8 mouse cellular contexts compared by ENCODE assay signal in the genomic region with DNA sequence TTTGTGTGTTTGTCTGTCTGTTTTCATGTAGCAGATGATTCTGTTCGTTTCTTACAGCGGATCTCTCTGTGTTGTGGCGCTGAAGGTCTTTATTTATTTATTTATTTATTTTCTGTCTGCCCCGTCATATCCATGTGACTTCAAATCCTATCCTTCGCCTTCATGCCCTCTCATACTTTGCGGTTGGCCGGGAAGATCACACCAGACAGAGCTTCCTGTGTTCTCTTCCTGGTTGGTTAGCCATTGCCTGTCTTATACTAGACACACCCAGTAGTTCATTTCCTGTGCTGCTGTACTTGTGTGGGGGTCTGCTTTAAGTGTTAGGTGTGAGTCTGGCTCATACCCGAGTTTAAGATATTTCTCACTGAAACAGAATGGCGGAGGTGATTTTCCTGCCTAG. TPM values are rescaled to one million over a fixed set of nuclear protein-coding genes. Genes with fewer than 3 reads are reported as not detected.
A peak's percentile ranks its signal among the peaks of the same experiment; 100 is the strongest.
DNase-seq lines count a peak whose midpoint lies in the region; ATAC-seq and TF ChIP-seq lines count a peak whose summit lies in the region.

No protein-coding gene starts in this region.

- TF ChIP-seq CTCF in heart, adult 2 months (IDR thresholded peaks at IDR 0.05): no peak

- no peak for ATAC-seq in heart, embryonic 14.5 days (ENCODE audit: insufficient number of reproducible peaks, insufficient read depth, low FRiP score, low read depth)
- no peak for ATAC-seq in liver, embryonic 15.5 days (ENCODE audit: insufficient read depth)
- 0 out of 2 replicates have a peak, but pooled peaks have one; percentile 6 for ATAC-seq in neural tube, embryonic 12.5 days (ENCODE audit: low FRiP score, low read depth)

- H3K27ac ChIP-seq in heart, adult 2 months: peak overlapping the region; percentile 74; the same call in 1 of the 2 replicates
- no peak overlapping the region for H3K27ac ChIP-seq in heart, embryonic 14.5 days (replicated peaks in 1 of 2; ENCODE audit: control insufficient read depth in 1 of 2, insufficient read depth in 1 of 2, low read depth in 2 of 2, low read length in 2 of 2)
- no peak overlapping the region; the same call in 1 of the 2 replicates for H3K27ac ChIP-seq in liver, embryonic 15.5 days (replicated peaks)
- no peak overlapping the region for H3K27ac ChIP-seq in neural tube, embryonic 12.5 days

- H3K9ac ChIP-seq in heart, adult 2 months (ENCODE audit: low read depth, low read length): peak overlapping the region; percentile 88
- H3K9ac ChIP-seq in heart, embryonic 14.5 days (ENCODE audit: low read length): peak overlapping the region; percentile 92
- H3K9ac ChIP-seq in liver, embryonic 15.5 days: peak overlapping the region; percentile 73
- H3K9ac ChIP-seq in neural tube, embryonic 12.5 days: peak overlapping the region; percentile 83

- no peak for TF ChIP-seq EP300 in heart, adult 2 months (IDR thresholded peaks at IDR 0.05; ENCODE audit: insufficient read depth, low read depth, low read length)

- WGBS in heart, adult 2 months: 7% methylated on average over 9 of the region's 9 CpGs
- WGBS in heart, embryonic 14.5 days: 20% methylated on average over 9 of the region's 9 CpGs
- 3% methylated on average over 9 of the region's 9 CpGs for WGBS in liver, embryonic 15.5 days (ENCODE audit: insufficient replicate concordance)
- WGBS in neural tube, embryonic 12.5 days: 29% methylated on average over 9 of the region's 9 CpGs

- peak overlapping the region; percentile 79 for H3K4me2 ChIP-seq in heart, embryonic 14.5 days (ENCODE audit: low read length)
- peak overlapping the region; percentile 91 for H3K4me2 ChIP-seq in liver, embryonic 15.5 days
- peak overlapping the region; percentile 68 for H3K4me2 ChIP-seq in neural tube, embryonic 12.5 days (replicated peaks)

- H3K4me1 ChIP-seq in heart, adult 2 months (ENCODE audit: control insufficient read depth, insufficient read depth, low read length): peaks cover 3% of the 10 kb centered on the region
- H3K4me1 ChIP-seq in heart, embryonic 14.5 days (ENCODE audit: control insufficient read depth in 2 of 2, insufficient read depth in 2 of 2, low read length in 2 of 2): peaks cover 0 to 10% of the 10 kb centered on the region in 2 experiments; a peak in 2 of 4 replicates
- peaks cover 24% of the 10 kb centered on the region for H3K4me1 ChIP-seq in liver, embryonic 15.5 days (replicated peaks)
- H3K4me1 ChIP-seq in neural tube, embryonic 12.5 days: peaks cover 11% of the 10 kb centered on the region

- no peak for TF ChIP-seq POLR2A in heart, adult 2 months (IDR thresholded peaks at IDR 0.05; ENCODE audit: insufficient read depth, low read depth, low read length)

- no peaks in the 10 kb centered on the region; the same call in 1 of the 2 replicates for H3K36me3 ChIP-seq in heart, adult 2 months (ENCODE audit: control insufficient read depth, insufficient read depth, low read length)
- H3K36me3 ChIP-seq in heart, embryonic 14.5 days (ENCODE audit: control insufficient read depth, insufficient read depth, low read length): peaks cover 44% of the 10 kb centered on the region
- H3K36me3 ChIP-seq in liver, embryonic 15.5 days (replicated peaks): peaks cover 29% of the 10 kb centered on the region
- peaks cover 39% of the 10 kb centered on the region for H3K36me3 ChIP-seq in neural tube, embryonic 12.5 days

- H3K9me3 ChIP-seq in heart, embryonic 14.5 days (ENCODE audit: control insufficient read depth, low read length): no peaks in the 10 kb centered on the region
- H3K9me3 ChIP-seq in liver, embryonic 15.5 days (replicated peaks): no peaks in the 10 kb centered on the region
- H3K9me3 ChIP-seq in neural tube, embryonic 12.5 days: no peaks in the 10 kb centered on the region

- H3K27me3 ChIP-seq in heart, adult 2 months (ENCODE audit: control insufficient read depth, insufficient read depth, low read length): no peaks in the 10 kb centered on the region
- H3K27me3 ChIP-seq in heart, embryonic 14.5 days (ENCODE audit: control insufficient read depth, insufficient read depth, low read length): no peaks in the 10 kb centered on the region
- H3K27me3 ChIP-seq in liver, embryonic 15.5 days: no peaks in the 10 kb centered on the region
- no peaks in the 10 kb centered on the region for H3K27me3 ChIP-seq in neural tube, embryonic 12.5 days (replicated peaks)

- H3K4me3 ChIP-seq in heart, adult 2 months: peak overlapping the region; percentile 97
- peak overlapping the region; percentile 82 to 84 for H3K4me3 ChIP-seq in heart, embryonic 14.5 days (ENCODE audit: control insufficient read depth in 1 of 2, insufficient read depth in 1 of 2, low read depth in 1 of 2, low read length in 2 of 2)
- peak overlapping the region; percentile 70 for H3K4me3 ChIP-seq in liver, embryonic 15.5 days (replicated peaks)
- H3K4me3 ChIP-seq in neural tube, embryonic 12.5 days: peak overlapping the region; percentile 77

- H3K79me2 ChIP-seq in heart, adult 2 months (replicated peaks; ENCODE audit: control insufficient read depth, insufficient read depth, low read length): no peaks in the 10 kb centered on the region

- DNase-seq in heart, adult 2 months: peak in 1 of 2 experiments; percentile 20
- DNase-seq in heart, postnatal 25 days (ENCODE audit: low spot score): no peak
- peak; percentile 29 for DNase-seq in Muller cell, postnatal 12 days (ENCODE audit: inconsistent ontology term)
- DNase-seq in urinary bladder, postnatal 25 days (ENCODE audit: low spot score): no peak
- no peak for DNase-seq in layer of hippocampus, postnatal 14 days (ENCODE audit: low spot score in 2 of 2)

- intact Hi-C loops in heart, adult 2 months (cut with DNase I): loop anchor here (1.0 to 2.0 kb wide), 3 partner anchors 22 to 126 kb away; a partner anchor contains a TSS
- intact Hi-C loops in heart, postnatal 25 days (cut with DNase I): loop anchor here (1.0 kb wide), 1 partner anchor 128 kb away; no protein-coding TSS in a partner anchor

RNA-seq across cellular contexts. Expression of a gene that starts 1.0 kb away (rescaled TPM):
- total RNA-seq in heart, adult 2 months (2021): 1 to 10 TPM; 8.8 to 9.8 TPM
- 11.4 and 13.2 TPM in 2 replicates for polyA plus RNA-seq in heart, adult 2 months (2012; rRNA removed)
- 10 to 100 TPM in 1 of 2 experiments, 1 to 10 TPM in 1; 9.6 to 10.4 TPM for total RNA-seq in heart, postnatal 25 days (2021)
- polyA plus RNA-seq in heart, embryonic 14.5 days (2014; fragmentation: Nextera tagmentation; extraction: Ambion mirVana): 16.4 and 17.2 TPM in 2 replicates
- polyA plus RNA-seq in liver, embryonic 15.5 days (2015; fragmentation: Nextera tagmentation; extraction: Ambion mirVana): 5.9 and 6.9 TPM in 2 replicates
- 42.4 and 44.3 TPM in 2 replicates for polyA plus RNA-seq in neural tube, embryonic 12.5 days (2016; fragmentation: Nextera tagmentation; extraction: Ambion mirVana)
- 10 to 100 TPM; 22.5 to 22.8 TPM for total RNA-seq in layer of hippocampus, postnatal 14 days (2021)

RNA-seq across cellular contexts. Expression of a gene that starts 22.1 kb away (rescaled TPM):
- total RNA-seq in heart, adult 2 months (2021): 10 to 100 TPM; 10.4 to 10.9 TPM
- polyA plus RNA-seq in heart, adult 2 months (2012; rRNA removed): 11.7 and 14.9 TPM in 2 replicates
- total RNA-seq in heart, postnatal 25 days (2021): 10 to 100 TPM; 11.5 to 12.1 TPM
- 35.3 and 41.2 TPM in 2 replicates for polyA plus RNA-seq in heart, embryonic 14.5 days (2014; fragmentation: Nextera tagmentation; extraction: Ambion mirVana)
- polyA plus RNA-seq in liver, embryonic 15.5 days (2015; fragmentation: Nextera tagmentation; extraction: Ambion mirVana): 13.3 and 14.7 TPM in 2 replicates
- 78.8 and 80.7 TPM in 2 replicates for polyA plus RNA-seq in neural tube, embryonic 12.5 days (2016; fragmentation: Nextera tagmentation; extraction: Ambion mirVana)
- total RNA-seq in layer of hippocampus, postnatal 14 days (2021): 10 to 100 TPM; 48.7 TPM

RNA-seq across cellular contexts. Expression of a gene that starts 27.1 kb away (rescaled TPM):
- total RNA-seq in heart, adult 2 months (2021): 10 to 100 TPM; 85.5 to 95.7 TPM
- 64.5 and 91.4 TPM in 2 replicates for polyA plus RNA-seq in heart, adult 2 months (2012; rRNA removed)
- total RNA-seq in heart, postnatal 25 days (2021): 10 to 100 TPM; 86.3 to 94.2 TPM
- 35.0 and 58.4 TPM in 2 replicates for polyA plus RNA-seq in heart, embryonic 14.5 days (2014; fragmentation: Nextera tagmentation; extraction: Ambion mirVana)
- 55.2 and 63.2 TPM in 2 replicates for polyA plus RNA-seq in liver, embryonic 15.5 days (2015; fragmentation: Nextera tagmentation; extraction: Ambion mirVana)
- polyA plus RNA-seq in neural tube, embryonic 12.5 days (2016; fragmentation: Nextera tagmentation; extraction: Ambion mirVana): 109 and 111 TPM in 2 replicates
- total RNA-seq in layer of hippocampus, postnatal 14 days (2021): 100 to 1,000 TPM; 132 to 133 TPM

RNA-seq across cellular contexts. Expression of a gene that starts 29.7 kb away (rescaled TPM):
- 10 to 100 TPM; 11.2 to 13.0 TPM for total RNA-seq in heart, adult 2 months (2021)
- 43.9 and 46.1 TPM in 2 replicates for polyA plus RNA-seq in heart, adult 2 months (2012; rRNA removed)
- total RNA-seq in heart, postnatal 25 days (2021): 10 to 100 TPM; 18.3 to 19.0 TPM
- polyA plus RNA-seq in heart, embryonic 14.5 days (2014; fragmentation: Nextera tagmentation; extraction: Ambion mirVana): 16.8 and 19.5 TPM in 2 replicates
- polyA plus RNA-seq in liver, embryonic 15.5 days (2015; fragmentation: Nextera tagmentation; extraction: Ambion mirVana): 7.5 and 11.0 TPM in 2 replicates
- 66.9 and 70.7 TPM in 2 replicates for polyA plus RNA-seq in neural tube, embryonic 12.5 days (2016; fragmentation: Nextera tagmentation; extraction: Ambion mirVana)
- 10 to 100 TPM; 64.8 to 67.7 TPM for total RNA-seq in layer of hippocampus, postnatal 14 days (2021)

RNA-seq across cellular contexts. Expression of a gene that starts 34.2 kb away (rescaled TPM):
- total RNA-seq in heart, adult 2 months (2021): 10 to 100 TPM; 20.8 to 21.1 TPM
- polyA plus RNA-seq in heart, adult 2 months (2012; rRNA removed): 7.9 and 14.8 TPM in 2 replicates
- total RNA-seq in heart, postnatal 25 days (2021): 10 to 100 TPM; 18.9 to 23.5 TPM
- polyA plus RNA-seq in heart, embryonic 14.5 days (2014; fragmentation: Nextera tagmentation; extraction: Ambion mirVana): 22.0 and 22.8 TPM in 2 replicates
- 13.2 and 14.0 TPM in 2 replicates for polyA plus RNA-seq in liver, embryonic 15.5 days (2015; fragmentation: Nextera tagmentation; extraction: Ambion mirVana)
- polyA plus RNA-seq in neural tube, embryonic 12.5 days (2016; fragmentation: Nextera tagmentation; extraction: Ambion mirVana): 38.2 and 43.5 TPM in 2 replicates
- 10 to 100 TPM; 46.0 to 50.8 TPM for total RNA-seq in layer of hippocampus, postnatal 14 days (2021)
